Mouse (Mus musculus): ENCODE data around the gene Obscn. TPM values are rescaled to one million over a fixed set of nuclear protein-coding genes. Genes with fewer than 3 reads are reported as not detected.
A peak's percentile ranks its signal among the peaks of the same experiment; 100 is the strongest.
"Not testable (repeated sequence)": the region's sequence is repeated elsewhere in the genome, so short reads cannot be mapped to it uniquely, and the experiment has no call there.

Gene Obscn
- polyA plus RNA-seq, 1 experiment: 5.0 TPM

GRCm38 (mm10) chr11:58957226-58957914, 178.8 kb downstream of the Obscn start:
- peak overlapping the region; percentile 34 for H3K4me3 ChIP-seq (replicated peaks; ENCODE audit: control insufficient read depth, low read depth, low read length)
- WGBS: 91% methylated on average over 5 of the region's 5 CpGs
- TF ChIP-seq CTCF (IDR thresholded peaks at IDR 0.05; ENCODE audit: control insufficient read depth, insufficient read depth, low read length) (no peak), POLR2A (IDR thresholded peaks at IDR 0.05; ENCODE audit: borderline replicate concordance, control insufficient read depth, low read depth, low read length) (no peak)
- no peaks in the 10 kb centered on the region; the same call in 1 of the 2 replicates for H3K4me1 ChIP-seq (ENCODE audit: control insufficient read depth, insufficient read depth, low read length)
- H3K27ac ChIP-seq (ENCODE audit: control insufficient read depth, insufficient read depth, low read depth, low read length, poor library complexity): peak overlapping the region; percentile 14

- 29% methylated on average over 8 of the region's 8 CpGs for WGBS
Observed at GRCm38 (mm10) chr11:58955868-58956257, 180.3 kb downstream of the Obscn start.

GRCm38 (mm10) chr11:58955143-58955867, 180.9 kb downstream of the Obscn start:
- peak overlapping the region; percentile 96 for H3K27ac ChIP-seq (ENCODE audit: control insufficient read depth, insufficient read depth, low read depth, low read length, poor library complexity)
- no peaks in the 10 kb centered on the region; the same call in 1 of the 2 replicates for H3K4me1 ChIP-seq (ENCODE audit: control insufficient read depth, insufficient read depth, low read length)
- peak overlapping the region; percentile 78 for H3K4me3 ChIP-seq (replicated peaks; ENCODE audit: control insufficient read depth, low read depth, low read length)
- WGBS: under 1% methylated on average over 20 of the region's 20 CpGs
- TF ChIP-seq POLR2A (IDR thresholded peaks at IDR 0.05; ENCODE audit: borderline replicate concordance, control insufficient read depth, low read depth, low read length) (peak; percentile 27; the same call in 1 of the 2 replicates), CTCF (IDR thresholded peaks at IDR 0.05; ENCODE audit: control insufficient read depth, insufficient read depth, low read length) (no peak)

More at GRCm38 (mm10) chr11:58955868-58956257, 180.3 kb downstream of the Obscn start:
- Histone ChIP-seq H3K4me3 (replicated peaks; ENCODE audit: control insufficient read depth, low read depth, low read length) (peak overlapping the region; percentile 78), H3K4me1 (ENCODE audit: control insufficient read depth, insufficient read depth, low read length) (no peaks in the 10 kb centered on the region; the same call in 1 of the 2 replicates), H3K27ac (ENCODE audit: control insufficient read depth, insufficient read depth, low read depth, low read length, poor library complexity) (no peak overlapping the region)
- TF ChIP-seq POLR2A (IDR thresholded peaks at IDR 0.05; ENCODE audit: borderline replicate concordance, control insufficient read depth, low read depth, low read length) (no peak), CTCF (IDR thresholded peaks at IDR 0.05; ENCODE audit: control insufficient read depth, insufficient read depth, low read length) (no peak)

- no peaks in the 10 kb centered on the region; the same call in 1 of the 2 replicates for H3K4me1 ChIP-seq (ENCODE audit: control insufficient read depth, insufficient read depth, low read length)
- peak within 1 kb of the TSS; percentile 96 for H3K27ac ChIP-seq (ENCODE audit: control insufficient read depth, insufficient read depth, low read depth, low read length, poor library complexity)
- under 1% methylated on average over 49 of the region's 49 CpGs for WGBS
- TF ChIP-seq POLR2A (IDR thresholded peaks at IDR 0.05; ENCODE audit: borderline replicate concordance, control insufficient read depth, low read depth, low read length): peak; percentile 98
- TF ChIP-seq CTCF (IDR thresholded peaks at IDR 0.05; ENCODE audit: control insufficient read depth, insufficient read depth, low read length): peak; percentile 29; the same call in 1 of the 2 replicates
- H3K4me3 ChIP-seq (replicated peaks; ENCODE audit: control insufficient read depth, low read depth, low read length): peak within 1 kb of the TSS; percentile 78
Observed at GRCm38 (mm10) chr11:58954420-58955142, 181.6 kb downstream of the Obscn start, which contains the start of the genes Hist3h2a and Trim17. Gene Hist3h2a (plus strand): TSS chr11:58954685. Gene Trim17 (plus strand): TSS chr11:58954685.

GRCm38 (mm10) chr11:58954170-58954419, 182.1 kb downstream of the Obscn start:
- not testable (repeated sequence) for H3K4me1 ChIP-seq (ENCODE audit: control insufficient read depth, insufficient read depth, low read length)
- peak; percentile 13; the same call in 1 of the 2 replicates for TF ChIP-seq POLR2A (IDR thresholded peaks at IDR 0.05; ENCODE audit: borderline replicate concordance, control insufficient read depth, low read depth, low read length)
- 0% methylated on average over 17 of the region's 17 CpGs for WGBS
- peak overlapping the region; percentile 89 for H3K27ac ChIP-seq (ENCODE audit: control insufficient read depth, insufficient read depth, low read depth, low read length, poor library complexity)
- H3K4me3 ChIP-seq (replicated peaks; ENCODE audit: control insufficient read depth, low read depth, low read length): peak overlapping the region; percentile 68

GRCm38 (mm10) chr11:58953351-58954169, 182.6 kb downstream of the Obscn start:
- TF ChIP-seq POLR2A (IDR thresholded peaks at IDR 0.05; ENCODE audit: borderline replicate concordance, control insufficient read depth, low read depth, low read length) (peak; percentile 50; the same call in 1 of the 2 replicates), CTCF (IDR thresholded peaks at IDR 0.05; ENCODE audit: control insufficient read depth, insufficient read depth, low read length) (no peak)
- under 1% methylated on average over 33 of the region's 33 CpGs for WGBS
- Histone ChIP-seq H3K4me1 (ENCODE audit: control insufficient read depth, insufficient read depth, low read length) (no peaks in the 10 kb centered on the region; the same call in 1 of the 2 replicates), H3K4me3 (replicated peaks; ENCODE audit: control insufficient read depth, low read depth, low read length) (peak overlapping the region; percentile 64), H3K27ac (ENCODE audit: control insufficient read depth, insufficient read depth, low read depth, low read length, poor library complexity) (peak overlapping the region; percentile 89)

GRCm38 (mm10) chr11:58951210-58951609, 185.0 kb downstream of the Obscn start:
- H3K27ac ChIP-seq (ENCODE audit: control insufficient read depth, insufficient read depth, low read depth, low read length, poor library complexity): no peak overlapping the region
- H3K4me3 ChIP-seq (replicated peaks; ENCODE audit: control insufficient read depth, low read depth, low read length): no peak overlapping the region
- no peak for TF ChIP-seq CTCF (IDR thresholded peaks at IDR 0.05; ENCODE audit: control insufficient read depth, insufficient read depth, low read length)
- TF ChIP-seq POLR2A (IDR thresholded peaks at IDR 0.05; ENCODE audit: borderline replicate concordance, control insufficient read depth, low read depth, low read length): no peak
- 83% methylated on average over 5 of the region's 5 CpGs for WGBS
- no peaks in the 10 kb centered on the region for H3K4me1 ChIP-seq (ENCODE audit: control insufficient read depth, insufficient read depth, low read length)
